Mouse (Mus musculus): ENCODE results near the gene Fem1a.

DNA sequence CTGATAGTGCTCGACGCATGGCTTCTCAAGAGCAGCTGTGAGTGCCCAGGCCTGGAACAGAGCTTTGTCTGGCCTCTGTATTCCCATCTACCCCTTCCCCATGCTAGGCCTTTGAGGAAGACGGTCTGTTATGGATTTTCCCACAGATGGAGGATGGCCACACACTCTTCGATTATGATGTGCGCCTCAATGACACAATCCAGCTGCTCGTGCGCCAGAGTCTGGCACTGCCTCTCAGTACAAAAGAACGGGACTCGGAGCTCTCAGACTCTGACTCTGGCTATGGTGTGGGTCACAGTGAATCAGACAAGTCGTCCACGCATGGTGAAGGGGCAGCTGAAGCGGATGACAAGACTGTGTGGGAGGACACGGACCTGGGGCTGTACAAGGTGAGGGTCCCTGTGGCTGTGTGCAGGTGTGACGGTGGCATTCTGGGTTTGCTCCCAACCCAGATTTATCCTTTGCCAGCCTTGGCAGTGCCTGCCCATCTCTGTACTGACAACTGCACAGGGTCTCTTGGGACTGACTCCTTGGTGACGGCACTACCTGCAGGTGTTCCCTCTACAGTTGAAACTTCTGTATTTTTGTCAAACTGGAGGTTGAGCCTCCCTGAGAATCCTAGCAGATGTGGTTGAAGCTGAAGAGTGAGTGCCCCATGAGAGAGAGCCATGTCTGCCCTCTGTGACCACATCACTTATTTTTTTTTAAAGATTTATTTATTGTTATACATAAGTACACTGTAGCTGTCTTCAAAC is 52.8 kb downstream of the Fem1a start:
- TF ChIP-seq POLR2A (IDR thresholded peaks at IDR 0.05; ENCODE audit: borderline replicate concordance, control insufficient read depth, low read depth, low read length): no peak
- no peak for TF ChIP-seq CTCF (IDR thresholded peaks at IDR 0.05; ENCODE audit: control insufficient read depth, insufficient read depth, low read length)
